Mouse (Mus musculus): ENCODE results near the gene Akap6.

Gene Akap6

DNA sequence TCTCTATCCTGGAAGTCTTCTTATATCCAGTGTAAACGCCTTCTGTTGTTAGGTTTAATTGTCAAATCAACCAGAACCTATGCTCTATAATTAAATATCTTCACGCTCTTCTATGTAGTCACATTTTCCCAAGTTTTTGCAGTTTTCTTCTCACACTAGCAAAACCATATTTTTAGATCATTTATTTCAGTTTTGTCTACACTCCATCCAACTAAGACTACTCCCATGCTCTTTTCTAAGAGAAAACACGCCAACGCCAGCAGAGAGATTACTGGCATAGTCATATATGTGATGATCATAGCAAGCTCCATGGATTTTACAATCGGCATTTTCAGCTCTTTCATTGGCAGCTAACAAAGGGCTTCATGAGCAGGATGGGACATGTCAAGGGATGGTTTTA is 341.5 kb downstream of the Akap6 start:
- DNase-seq (ENCODE audit: low spot score): no peak

- no peak for DNase-seq (ENCODE audit: low spot score)
Measured at GRCm38 (mm10) chr12:53042739-53043138, 343.6 kb downstream of the Akap6 start.

DNA sequence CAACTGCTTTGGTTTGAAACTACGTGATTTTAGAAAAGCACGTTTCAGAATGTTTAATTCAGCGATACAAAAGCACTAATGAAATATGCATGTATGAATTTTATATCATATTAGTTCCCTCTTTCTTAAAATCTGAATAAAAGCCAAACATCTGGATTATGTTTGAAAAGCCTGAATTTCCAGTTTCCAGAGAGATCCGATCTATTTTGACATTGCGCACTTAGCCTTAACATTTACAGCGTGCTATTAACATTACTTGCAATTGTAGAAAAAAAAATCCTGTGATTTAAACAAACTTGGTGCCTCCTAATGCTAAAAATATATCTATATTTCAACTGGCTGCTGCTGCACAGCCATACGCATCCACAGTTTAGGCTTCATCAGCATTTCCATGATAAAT is 358.4 kb downstream of the Akap6 start:
- DNase-seq (ENCODE audit: low spot score): no peak

- DNase-seq (ENCODE audit: low spot score): no peak
Measured at GRCm38 (mm10) chr12:53060903-53061302, 361.7 kb downstream of the Akap6 start.

- DNase-seq (ENCODE audit: low spot score): no peak
Measured at GRCm38 (mm10) chr12:53061466-53062124, 362.4 kb downstream of the Akap6 start.

- DNase-seq (ENCODE audit: low spot score): no peak
Measured at GRCm38 (mm10) chr12:53063003-53063402, 363.8 kb downstream of the Akap6 start.

- DNase-seq (ENCODE audit: low spot score): no peak
Measured at GRCm38 (mm10) chr12:53064241-53064760, 365.1 kb downstream of the Akap6 start.

DNA sequence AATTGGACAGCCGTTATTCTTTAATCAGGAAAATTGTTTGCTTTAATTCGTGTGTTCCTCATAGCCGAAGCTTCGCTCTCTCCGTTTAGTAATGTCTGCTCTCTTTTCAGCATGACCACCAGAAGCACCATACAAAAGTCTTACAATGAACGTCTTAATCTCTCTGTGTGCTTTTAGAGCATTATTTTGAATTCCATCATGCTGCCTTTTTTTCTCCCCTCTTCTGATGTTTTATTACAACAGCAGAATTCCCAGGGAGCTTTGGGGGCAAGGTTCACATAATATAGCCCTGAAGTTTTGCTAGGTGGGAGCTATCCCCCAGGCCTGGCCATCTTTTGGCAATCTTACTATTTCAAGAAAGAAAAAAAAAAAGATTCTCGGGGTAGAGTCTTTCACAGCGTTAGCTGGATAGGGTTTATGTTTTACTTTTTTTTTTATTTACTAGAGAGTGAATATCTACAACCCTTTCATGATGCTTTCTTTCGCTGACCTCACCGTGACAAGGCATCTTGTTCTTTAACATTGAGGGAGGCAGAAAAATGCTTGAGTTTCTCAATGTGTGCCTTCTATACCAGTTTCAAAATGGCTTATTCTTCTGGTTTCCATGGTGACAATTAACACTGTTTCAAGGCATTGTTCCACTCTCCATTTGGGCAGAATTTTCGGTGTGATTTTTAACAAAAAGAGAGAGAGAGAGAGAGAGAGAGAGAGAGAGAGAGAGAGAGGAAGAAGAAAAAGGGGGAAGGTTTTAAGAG is 366.0 kb downstream of the Akap6 start:
- DNase-seq (ENCODE audit: low spot score): no peak

DNA sequence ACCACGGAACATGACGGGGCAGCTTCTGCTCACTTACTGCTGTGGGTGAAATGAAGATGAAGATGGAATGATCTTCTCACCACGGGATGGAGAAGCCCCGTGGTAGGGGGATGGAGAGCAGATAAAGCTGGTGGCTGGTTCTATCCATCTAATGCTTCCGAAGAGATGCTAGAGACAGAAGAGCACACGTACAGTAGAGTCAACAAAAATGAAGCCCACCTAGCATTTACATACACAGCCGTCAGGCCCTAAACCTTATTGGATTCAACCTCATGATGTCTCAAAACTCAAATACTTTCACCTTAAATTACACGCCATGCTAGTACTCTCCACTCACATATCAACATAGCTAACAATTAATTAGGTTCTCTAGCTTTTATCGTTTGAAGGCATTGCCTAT is 367.1 kb downstream of the Akap6 start:
- DNase-seq (ENCODE audit: low spot score): no peak

GRCm38 (mm10) chr12:53070907-53071306 is 371.7 kb downstream of the Akap6 start:
- no peak for DNase-seq (ENCODE audit: low spot score)

DNA sequence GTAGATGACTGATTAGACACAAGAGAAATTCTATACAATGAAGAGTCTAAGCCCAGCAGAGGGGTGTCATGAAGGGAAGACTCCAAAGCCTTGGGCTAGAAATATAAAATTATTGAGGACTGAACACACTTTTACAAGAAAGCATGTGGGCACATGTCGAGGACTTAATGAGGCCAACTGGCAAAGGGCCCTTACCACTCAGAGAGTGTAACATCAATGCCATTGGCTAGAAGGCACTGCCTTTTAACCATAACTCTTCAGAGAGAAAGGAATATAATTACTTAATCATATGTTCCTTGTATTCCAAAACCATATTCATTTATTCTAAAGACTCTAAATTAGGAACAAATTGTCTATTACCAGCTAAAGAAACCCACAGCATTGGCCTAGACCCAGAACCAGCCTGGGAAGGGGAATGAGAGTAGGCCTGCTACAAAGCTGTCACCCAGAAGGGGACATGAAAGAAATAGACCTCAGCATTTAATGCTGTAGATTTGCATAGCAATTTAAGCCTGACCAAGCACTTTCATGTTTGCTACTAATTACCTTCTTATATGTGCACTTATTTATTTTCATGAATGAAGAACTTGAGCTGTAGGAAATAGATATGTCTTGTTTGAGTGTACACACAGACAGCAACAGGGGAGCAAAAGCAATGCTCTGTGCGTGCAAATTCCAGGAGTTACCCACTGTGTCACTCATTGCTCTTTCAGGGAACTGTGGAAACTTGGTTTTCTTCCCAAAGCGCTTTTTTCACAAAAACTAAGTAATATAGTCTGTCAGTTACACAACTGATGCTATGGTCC is 377.6 kb downstream of the Akap6 start:
- no peak for DNase-seq (ENCODE audit: low spot score)

DNA sequence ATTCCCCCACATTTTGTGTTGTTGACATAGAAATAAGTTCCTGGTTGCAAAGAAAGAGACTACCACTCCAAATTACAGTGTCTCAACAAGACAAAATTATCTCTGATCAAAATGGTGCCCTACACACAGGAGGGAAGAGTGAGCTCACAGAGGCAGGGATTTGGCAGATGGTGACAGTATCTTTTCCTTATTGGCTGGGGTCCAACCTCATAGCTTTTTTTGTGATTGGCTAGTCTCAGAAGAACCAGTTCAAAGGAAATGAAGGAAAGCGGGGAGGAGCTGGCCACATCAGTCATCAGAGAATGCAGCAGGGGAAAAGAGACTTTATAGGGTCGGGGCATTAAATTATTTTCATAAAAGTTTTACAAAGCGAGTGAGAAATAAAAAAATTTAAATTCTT is 386.6 kb downstream of the Akap6 start:
- no peak for DNase-seq (ENCODE audit: low spot score)

GRCm38 (mm10) chr12:53112276-53112675 is 413.1 kb downstream of the Akap6 start:
- DNase-seq (ENCODE audit: low spot score): no peak

DNA sequence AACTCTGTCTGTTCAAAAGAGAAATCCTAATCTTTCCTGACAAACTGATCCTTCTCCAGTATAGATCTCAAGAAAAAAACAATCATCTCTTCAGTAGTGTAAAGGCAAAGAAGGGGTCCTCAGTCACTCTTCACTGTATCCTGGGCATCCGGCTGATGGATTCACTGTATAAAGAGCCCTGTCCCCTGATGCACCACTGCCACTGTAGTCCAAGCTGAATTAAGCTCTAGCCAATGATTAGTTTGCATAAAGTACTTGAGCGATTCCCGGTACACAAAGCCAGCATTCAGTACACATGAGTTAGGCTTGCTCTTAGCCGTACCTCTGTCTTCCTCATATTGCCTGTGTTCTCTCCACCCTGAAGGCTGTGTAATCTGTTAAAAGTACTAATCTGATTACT is 420.2 kb downstream of the Akap6 start:
- no peak for DNase-seq (ENCODE audit: low spot score)

DNA sequence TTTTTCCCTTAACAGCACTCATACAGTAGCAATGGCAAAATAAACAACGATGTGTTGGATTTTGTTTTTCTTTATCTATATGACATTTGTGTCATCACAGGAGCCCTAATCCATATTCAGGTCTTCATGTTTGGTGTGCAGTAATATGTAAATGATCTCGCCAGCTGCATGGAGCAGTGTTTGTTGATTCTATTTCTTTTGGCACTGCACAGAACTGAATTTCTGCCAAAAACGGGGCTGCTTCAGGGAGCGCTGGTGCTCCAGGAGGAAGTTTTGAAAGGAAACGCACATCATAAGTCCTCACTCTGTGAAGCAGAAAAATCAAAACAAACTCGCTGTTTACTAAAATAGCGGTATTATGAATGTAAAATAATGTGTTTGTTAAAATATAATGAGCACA is 424.9 kb downstream of the Akap6 start:
- DNase-seq (ENCODE audit: low spot score): no peak

DNA sequence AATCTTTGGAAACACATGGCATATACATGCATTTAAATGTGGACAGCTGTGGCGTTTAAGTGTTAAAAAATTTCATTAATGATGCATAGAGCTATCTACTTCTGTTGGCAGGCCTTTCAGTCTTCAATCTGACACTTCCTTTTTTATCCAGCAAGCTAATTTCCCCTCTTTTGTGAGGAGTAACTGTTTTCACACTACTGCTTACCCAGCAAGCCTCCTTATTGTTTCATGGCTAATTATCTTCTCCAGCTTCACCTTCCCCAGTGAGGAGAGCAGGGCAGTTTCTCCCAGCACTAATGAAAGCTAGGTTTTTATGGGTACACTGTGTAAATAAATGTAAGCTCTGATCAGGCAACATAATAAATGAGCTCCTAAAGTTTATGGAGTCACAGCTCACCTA is 425.5 kb downstream of the Akap6 start:
- no peak for DNase-seq (ENCODE audit: low spot score)

DNA sequence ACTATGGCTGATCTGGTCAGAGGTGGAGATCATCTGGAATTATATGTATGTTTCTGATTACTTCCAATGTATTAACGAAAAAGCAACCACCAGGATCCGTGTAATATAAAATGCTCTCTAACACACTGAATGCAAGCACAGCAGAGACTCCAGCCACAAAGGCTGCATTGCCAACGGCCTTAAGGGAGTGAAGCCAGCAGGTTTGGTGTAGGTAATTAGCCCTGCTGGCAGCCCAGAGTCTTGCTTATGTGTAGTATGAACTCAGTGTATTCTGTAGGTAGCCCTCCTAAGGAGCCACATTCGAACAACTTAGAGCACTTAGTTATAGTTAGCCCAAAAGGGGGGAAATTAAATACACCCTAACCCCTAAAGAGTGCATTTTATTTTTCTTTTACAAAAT is 426.1 kb downstream of the Akap6 start:
- DNase-seq (ENCODE audit: low spot score): no peak

- no peak for DNase-seq (ENCODE audit: low spot score)
Measured at GRCm38 (mm10) chr12:53134196-53134595, 435.0 kb downstream of the Akap6 start.

- DNase-seq (ENCODE audit: low spot score): no peak
Measured at GRCm38 (mm10) chr12:53137331-53137730, 438.1 kb downstream of the Akap6 start.

DNA sequence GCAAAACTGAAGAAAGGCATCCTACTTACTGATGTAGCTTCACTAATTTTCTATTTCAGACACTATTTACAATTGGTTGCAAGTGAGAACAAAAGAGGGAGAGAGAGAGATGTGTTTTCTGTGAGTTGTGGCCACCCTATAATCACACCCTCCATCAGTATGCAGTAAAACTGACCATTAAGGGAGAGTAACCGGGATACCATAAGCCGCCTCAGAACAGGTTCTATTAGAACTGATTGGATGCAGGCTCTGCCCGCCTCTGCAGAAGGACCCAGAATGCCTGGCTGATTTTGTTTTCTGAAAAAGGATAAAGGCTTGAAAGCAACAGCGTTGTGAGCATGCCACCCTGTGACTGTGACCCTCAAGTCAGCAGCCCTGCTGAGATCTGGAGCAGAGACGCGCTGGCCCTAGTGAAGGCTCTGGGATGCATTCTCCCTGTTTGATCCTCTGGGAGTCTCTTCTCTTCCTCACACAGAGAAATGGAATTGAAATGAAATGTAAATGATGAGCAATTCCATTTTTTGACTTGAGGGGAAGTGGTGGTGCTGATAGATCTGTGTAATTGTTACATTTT is 445.0 kb downstream of the Akap6 start:
- no peak for DNase-seq (ENCODE audit: low spot score)

- no peak for DNase-seq (ENCODE audit: low spot score)
Measured at GRCm38 (mm10) chr12:53144760-53145159, 445.6 kb downstream of the Akap6 start.

DNA sequence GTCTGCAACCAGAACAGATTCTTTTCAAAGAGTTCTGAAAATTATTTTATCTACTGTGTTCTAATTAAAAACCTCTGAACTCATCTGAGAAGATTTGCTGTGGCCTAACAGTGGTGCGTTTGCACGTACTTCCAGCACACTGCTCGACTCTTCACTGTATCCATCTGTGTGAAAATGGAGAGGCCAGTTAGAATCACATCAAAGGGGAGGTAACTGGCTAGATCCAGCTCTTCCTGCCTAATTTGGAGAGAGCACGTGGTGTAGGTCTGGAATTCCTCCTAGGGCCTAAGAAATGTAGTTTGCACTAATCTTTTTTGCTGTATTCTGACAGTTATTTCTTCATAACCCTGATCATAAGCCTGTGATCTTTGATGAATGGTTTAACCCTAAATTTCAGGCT is 446.3 kb downstream of the Akap6 start:
- DNase-seq (ENCODE audit: low spot score): no peak
